Mouse (Mus musculus): ENCODE measurements around the gene Snx9. TPM values are rescaled to one million over a fixed set of nuclear protein-coding genes. Genes with fewer than 3 reads are reported as not detected.

Snx9 gene
- total and polyA plus RNA-seq, 2 experiments from 2014 or later: 4.8 to 10.4 TPM

DNA sequence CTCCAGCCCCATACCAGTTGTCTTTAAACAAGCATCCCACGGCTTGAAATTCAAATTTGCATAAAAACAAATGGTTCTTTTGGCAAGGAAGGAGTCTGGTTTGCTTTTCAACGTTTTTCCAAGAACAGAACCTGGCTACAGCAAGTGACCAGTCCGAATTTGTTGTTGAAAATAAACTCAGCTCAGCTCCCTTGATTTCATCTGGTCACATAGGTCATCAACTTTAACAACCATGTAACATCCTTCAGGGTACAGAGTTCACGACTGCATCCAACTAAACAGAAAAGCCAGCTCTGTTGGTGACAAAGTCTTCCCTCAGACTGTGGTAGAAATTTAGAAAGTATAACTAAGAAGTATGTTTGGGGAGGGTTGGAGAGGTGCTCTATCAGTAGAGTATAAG lies 21.7 kb downstream of the Snx9 start:
- Histone ChIP-seq H3K36me3 (ENCODE audit: insufficient read depth, low read length) (no peaks in the 10 kb centered on the region), H3K27ac (ENCODE audit: low read depth, low read length) (no peak overlapping the region), H3K27me3 (ENCODE audit: insufficient read depth, low read length) (no peaks in the 10 kb centered on the region), H3K4me3 (ENCODE audit: low read depth, low read length) (no peak overlapping the region), H3K4me2 (ENCODE audit: low read depth, low read length, poor library complexity, severe bottlenecking) (no peak overlapping the region), H3K9ac (replicated peaks; ENCODE audit: low read length, poor library complexity, severe bottlenecking) (no peak overlapping the region), H3K9me3 (ENCODE audit: low read length) (no peaks in the 10 kb centered on the region), H3K4me1 (ENCODE audit: insufficient read depth, low read length) (no peaks in the 10 kb centered on the region)
- no peak for DNase-seq (ENCODE audit: low spot score)
- ATAC-seq (ENCODE audit: low FRiP score): no peak
- no peak for TF ChIP-seq CTCF (IDR thresholded peaks at IDR 0.05)
- 34% methylated on average over 4 of the region's 4 CpGs for WGBS

DNA sequence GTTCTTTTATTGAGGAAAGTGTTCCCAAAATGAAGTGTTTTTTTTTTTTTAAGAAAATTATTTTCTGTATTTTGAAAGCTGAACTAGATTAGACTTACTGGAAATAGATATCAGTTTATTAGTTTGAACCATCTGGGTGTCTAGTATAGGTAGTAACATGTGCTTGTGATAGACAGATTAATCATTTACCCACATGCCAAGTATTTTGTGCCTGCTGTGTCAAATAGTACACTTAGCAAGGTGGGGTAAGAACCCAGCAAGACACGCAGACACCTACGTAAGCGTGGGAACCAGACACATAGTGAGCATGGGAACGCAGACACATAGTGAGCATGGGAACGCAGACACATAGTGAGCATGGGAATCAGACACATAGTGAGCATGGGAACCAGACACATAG lies 22.6 kb downstream of the Snx9 start:
- DNase-seq (ENCODE audit: low spot score) (no peak), ATAC-seq (ENCODE audit: low FRiP score) (no peak)
- H3K4me2 ChIP-seq (ENCODE audit: low read depth, low read length, poor library complexity, severe bottlenecking): no peak overlapping the region
- WGBS: 97% methylated on average over 5 of the region's 5 CpGs
- no peaks in the 10 kb centered on the region for H3K36me3 ChIP-seq (ENCODE audit: insufficient read depth, low read length)
- no peak overlapping the region for H3K9ac ChIP-seq (replicated peaks; ENCODE audit: low read length, poor library complexity, severe bottlenecking)
- no peaks in the 10 kb centered on the region for H3K9me3 ChIP-seq (ENCODE audit: low read length)
- no peak overlapping the region for H3K27ac ChIP-seq (ENCODE audit: low read depth, low read length)
- H3K4me1 ChIP-seq (ENCODE audit: insufficient read depth, low read length): no peaks in the 10 kb centered on the region
- H3K4me3 ChIP-seq (ENCODE audit: low read depth, low read length): no peak overlapping the region
- no peaks in the 10 kb centered on the region for H3K27me3 ChIP-seq (ENCODE audit: insufficient read depth, low read length)
- TF ChIP-seq CTCF (IDR thresholded peaks at IDR 0.05): no peak

DNA sequence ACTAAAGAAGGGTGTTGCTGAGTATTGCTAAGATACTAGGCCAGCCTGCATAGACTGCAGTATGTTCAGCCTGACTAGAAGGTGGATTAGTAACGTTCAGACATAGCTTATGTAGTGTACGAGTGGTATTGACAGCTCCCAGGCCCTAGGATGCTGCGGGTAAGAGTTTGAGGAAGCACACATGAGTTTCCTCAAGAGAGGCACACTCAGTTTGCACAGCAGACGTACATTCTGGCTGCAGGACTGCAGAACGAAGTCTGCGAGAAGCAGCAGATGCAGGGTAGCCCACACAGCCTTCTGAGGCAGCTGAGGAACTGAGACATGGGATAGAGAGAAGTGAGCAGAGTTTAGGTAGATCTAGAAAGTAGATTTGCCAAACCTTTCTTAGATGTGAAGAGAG lies 26.3 kb downstream of the Snx9 start:
- Histone ChIP-seq H3K27me3 (ENCODE audit: insufficient read depth, low read length) (no peaks in the 10 kb centered on the region), H3K4me2 (ENCODE audit: low read depth, low read length, poor library complexity, severe bottlenecking) (no peak overlapping the region), H3K9ac (replicated peaks; ENCODE audit: low read length, poor library complexity, severe bottlenecking) (no peak overlapping the region), H3K36me3 (ENCODE audit: insufficient read depth, low read length) (no peaks in the 10 kb centered on the region), H3K9me3 (ENCODE audit: low read length) (no peaks in the 10 kb centered on the region), H3K27ac (ENCODE audit: low read depth, low read length) (no peak overlapping the region), H3K4me3 (ENCODE audit: low read depth, low read length) (no peak overlapping the region), H3K4me1 (ENCODE audit: insufficient read depth, low read length) (no peaks in the 10 kb centered on the region)
- WGBS: 84% methylated on average over 6 of the region's 6 CpGs
- no peak for ATAC-seq (ENCODE audit: low FRiP score)
- no peak for DNase-seq (ENCODE audit: low spot score)
- no peak for TF ChIP-seq CTCF (IDR thresholded peaks at IDR 0.05)

DNA sequence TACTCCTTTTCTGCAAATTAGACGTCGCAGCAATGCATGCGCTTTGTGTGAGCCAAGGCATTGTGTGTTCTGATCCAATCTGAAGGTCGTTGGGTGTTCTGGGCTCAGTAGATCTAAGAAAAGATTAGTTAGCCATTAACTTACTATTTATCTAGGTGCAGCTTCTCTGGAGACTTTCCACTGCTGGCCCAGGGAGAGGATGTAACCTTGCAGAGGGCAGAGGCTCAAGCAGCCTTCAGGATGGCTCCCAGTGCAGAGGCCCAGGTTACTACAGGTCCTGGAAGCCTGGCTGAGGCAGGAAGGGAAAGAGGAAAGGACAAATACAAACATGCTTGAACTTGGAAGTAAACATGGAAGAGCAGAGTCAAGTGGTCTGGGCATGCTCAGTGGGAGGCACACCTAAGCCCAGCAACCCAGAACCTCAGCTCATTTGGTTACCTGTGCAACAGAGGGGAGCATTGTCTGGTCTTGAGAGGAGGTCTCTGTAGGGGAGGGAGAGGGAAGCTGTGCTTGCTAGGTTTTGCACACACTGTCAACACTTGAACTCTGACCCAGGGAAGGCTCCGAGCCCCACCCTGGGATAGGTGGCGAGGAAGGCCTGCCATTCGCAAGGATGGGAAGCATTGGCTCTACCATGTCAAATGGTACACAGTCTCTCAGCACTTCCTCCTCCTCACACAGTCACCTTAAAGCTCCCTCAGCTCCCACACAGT lies 27.3 kb downstream of the Snx9 start:
- no peak overlapping the region for H3K4me2 ChIP-seq (ENCODE audit: low read depth, low read length, poor library complexity, severe bottlenecking)
- no peaks in the 10 kb centered on the region for H3K4me1 ChIP-seq (ENCODE audit: insufficient read depth, low read length)
- DNase-seq (ENCODE audit: low spot score) (no peak), ATAC-seq (ENCODE audit: low FRiP score) (no peak)
- WGBS: 88% methylated on average over 7 of the region's 7 CpGs
- no peaks in the 10 kb centered on the region for H3K27me3 ChIP-seq (ENCODE audit: insufficient read depth, low read length)
- H3K9me3 ChIP-seq (ENCODE audit: low read length): no peaks in the 10 kb centered on the region
- H3K27ac ChIP-seq (ENCODE audit: low read depth, low read length): no peak overlapping the region
- no peak overlapping the region for H3K4me3 ChIP-seq (ENCODE audit: low read depth, low read length)
- TF ChIP-seq CTCF (IDR thresholded peaks at IDR 0.05): no peak
- H3K36me3 ChIP-seq (ENCODE audit: insufficient read depth, low read length): no peaks in the 10 kb centered on the region
- no peak overlapping the region for H3K9ac ChIP-seq (replicated peaks; ENCODE audit: low read length, poor library complexity, severe bottlenecking)

DNA sequence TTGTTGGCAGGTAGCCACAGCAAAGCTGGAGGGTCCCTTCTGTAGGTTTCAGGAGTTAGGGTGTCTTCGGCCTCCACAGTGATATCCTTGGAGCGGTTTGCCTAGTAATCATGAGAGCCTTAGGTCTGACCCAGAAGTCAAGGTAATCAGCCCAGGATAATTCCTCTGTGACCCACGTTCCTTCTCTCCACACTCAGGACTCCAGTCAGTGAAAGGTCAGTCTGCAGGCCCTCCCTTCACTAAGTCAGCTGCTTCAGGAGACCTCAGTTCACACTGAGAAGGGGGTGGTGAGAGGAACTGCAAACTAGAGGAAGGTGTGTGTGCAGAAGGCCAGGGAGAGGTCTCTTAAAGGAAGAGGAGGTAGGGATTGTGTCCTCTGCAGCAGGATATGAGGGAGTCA lies 28.3 kb downstream of the Snx9 start:
- no peaks in the 10 kb centered on the region for H3K9me3 ChIP-seq (ENCODE audit: low read length)
- H3K27ac ChIP-seq (ENCODE audit: low read depth, low read length): no peak overlapping the region
- TF ChIP-seq CTCF (IDR thresholded peaks at IDR 0.05): no peak
- no peaks in the 10 kb centered on the region for H3K4me1 ChIP-seq (ENCODE audit: insufficient read depth, low read length)
- H3K4me2 ChIP-seq (ENCODE audit: low read depth, low read length, poor library complexity, severe bottlenecking): no peak overlapping the region
- DNase-seq (ENCODE audit: low spot score) (no peak), ATAC-seq (ENCODE audit: low FRiP score) (no peak)
- H3K36me3 ChIP-seq (ENCODE audit: insufficient read depth, low read length): no peaks in the 10 kb centered on the region
- no peaks in the 10 kb centered on the region for H3K27me3 ChIP-seq (ENCODE audit: insufficient read depth, low read length)
- H3K9ac ChIP-seq (replicated peaks; ENCODE audit: low read length, poor library complexity, severe bottlenecking): no peak overlapping the region
- no peak overlapping the region for H3K4me3 ChIP-seq (ENCODE audit: low read depth, low read length)
- WGBS: 88% methylated on average over 3 of the region's 3 CpGs

DNA sequence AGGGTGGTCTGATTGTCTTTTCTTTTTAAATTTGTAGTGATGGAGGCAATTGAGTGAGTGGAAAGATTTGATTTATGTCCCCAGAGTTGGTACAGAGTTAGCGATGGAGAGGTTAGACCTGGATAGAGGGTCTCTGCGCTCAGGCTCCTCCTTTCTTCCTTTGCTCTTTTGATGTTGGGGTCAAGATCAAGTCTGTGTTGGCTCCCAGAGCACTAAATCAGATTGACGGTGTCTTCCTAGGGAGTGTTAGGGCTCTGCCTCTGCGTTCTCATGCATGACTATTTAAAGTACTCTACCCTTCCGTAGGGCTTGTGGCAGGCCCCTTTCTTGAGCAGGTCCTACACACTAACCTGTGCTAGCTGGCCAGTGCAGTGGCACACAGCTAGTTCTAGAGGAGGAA lies 28.9 kb downstream of the Snx9 start:
- Histone ChIP-seq H3K36me3 (ENCODE audit: insufficient read depth, low read length) (no peaks in the 10 kb centered on the region), H3K4me3 (ENCODE audit: low read depth, low read length) (no peak overlapping the region), H3K4me1 (ENCODE audit: insufficient read depth, low read length) (no peaks in the 10 kb centered on the region), H3K4me2 (ENCODE audit: low read depth, low read length, poor library complexity, severe bottlenecking) (no peak overlapping the region), H3K27ac (ENCODE audit: low read depth, low read length) (no peak overlapping the region), H3K9me3 (ENCODE audit: low read length) (no peaks in the 10 kb centered on the region), H3K27me3 (ENCODE audit: insufficient read depth, low read length) (no peaks in the 10 kb centered on the region), H3K9ac (replicated peaks; ENCODE audit: low read length, poor library complexity, severe bottlenecking) (no peak overlapping the region)
- WGBS: 83% methylated on average over 5 of the region's 5 CpGs
- no peak for TF ChIP-seq CTCF (IDR thresholded peaks at IDR 0.05)
- DNase-seq (ENCODE audit: low spot score): no peak
- ATAC-seq (ENCODE audit: low FRiP score): no peak
